In genomic region chr4:129032133-129032962, GRCm38 (mm10) we compare ENCODE assay signal across 10 mouse cellular contexts. TPM values are rescaled to one million over a fixed set of nuclear protein-coding genes. Genes with fewer than 3 reads are reported as not detected.
DNase-seq lines count a peak whose midpoint lies in the region; ATAC-seq lines count a peak whose summit lies in the region.
"Had no signal": no experiment of that assay in that cellular context is flagged by ENCODE, and none has a peak within 500 bp of the region (broad histone marks: within the 10 kb centered on the region; RNA-seq: fewer than 3 reads in every experiment).

No protein-coding gene starts in this region.

- H3K4me1 ChIP-seq in heart, embryonic 13.5 days, result peaks cover 37% of the 10 kb centered on the region
- peaks cover 30% of the 10 kb centered on the region for H3K4me1 ChIP-seq in intestine, embryonic 16.5 days (ENCODE audit: control insufficient read depth, insufficient read depth, low read length)
- no peaks in the 10 kb centered on the region for H3K4me1 ChIP-seq in midbrain, embryonic 11.5 days (ENCODE audit: control insufficient read depth, insufficient read depth, low read length)
- no peaks in the 10 kb centered on the region for H3K4me1 ChIP-seq in hindbrain, embryonic 11.5 days (replicated peaks; ENCODE audit: control insufficient read depth, insufficient read depth, low read length)

- no peak overlapping the region for H3K4me3 ChIP-seq in heart, embryonic 13.5 days
- H3K4me3 ChIP-seq in intestine, embryonic 16.5 days (ENCODE audit: low read length), result no peak overlapping the region
- no peak overlapping the region for H3K4me3 ChIP-seq in midbrain, embryonic 11.5 days (ENCODE audit: low read depth, low read length)
- no peak overlapping the region for H3K4me3 ChIP-seq in hindbrain, embryonic 11.5 days (ENCODE audit: low read depth, low read length)
- H3K4me3 ChIP-seq: erythroblast, embryonic 14.5 days; midbrain, embryonic 10.5 days had no signal

- DNase-seq in heart, adult 18-20 months, result no peak
- DNase-seq in spleen, adult 12 weeks (ENCODE audit: low spot score), result peak; percentile 22
- DNase-seq in cerebellum, adult 8-10 months, result no peak
- no peak for DNase-seq in midbrain, embryonic 11.5 days (ENCODE audit: low spot score, missing footprints)
- no peak for DNase-seq in hindbrain, embryonic 11.5 days (ENCODE audit: low spot score)

- H3K27ac ChIP-seq in heart, embryonic 13.5 days (replicated peaks), result peak overlapping the region; percentile 87
- peak overlapping the region; percentile 53 for H3K27ac ChIP-seq in intestine, embryonic 16.5 days (ENCODE audit: low read length)
- H3K27ac ChIP-seq in midbrain, embryonic 11.5 days (ENCODE audit: low read depth, low read length), result no peak overlapping the region
- no peak overlapping the region for H3K27ac ChIP-seq in hindbrain, embryonic 11.5 days (ENCODE audit: low read depth, low read length)
- H3K27ac ChIP-seq: midbrain, embryonic 10.5 days had no signal

- WGBS in heart, embryonic 13.5 days, result 68% methylated on average over 11 of the region's 11 CpGs
- 68% methylated on average over 11 of the region's 11 CpGs for WGBS in intestine, embryonic 16.5 days
- WGBS in midbrain, embryonic 11.5 days, result 77% methylated on average over 11 of the region's 11 CpGs
- WGBS in hindbrain, embryonic 11.5 days, result 79% methylated on average over 11 of the region's 11 CpGs

- no peaks in the 10 kb centered on the region for H3K27me3 ChIP-seq in heart, embryonic 13.5 days (replicated peaks)
- no peaks in the 10 kb centered on the region for H3K27me3 ChIP-seq in intestine, embryonic 16.5 days (replicated peaks; ENCODE audit: control insufficient read depth, insufficient read depth, low read length)
- no peaks in the 10 kb centered on the region for H3K27me3 ChIP-seq in midbrain, embryonic 11.5 days (ENCODE audit: control insufficient read depth, insufficient read depth, low read length)
- H3K27me3 ChIP-seq in hindbrain, embryonic 11.5 days (ENCODE audit: control insufficient read depth, insufficient read depth, low read length), result peaks cover 2% of the 10 kb centered on the region; the same call in 1 of the 2 replicates

- ATAC-seq in heart, embryonic 13.5 days (ENCODE audit: extremely low read depth, insufficient number of reproducible peaks, low FRiP score, low TSS enrichment), result no peak
- peak; percentile 65 for ATAC-seq in CD4-positive, CD25-positive, alpha-beta regulatory T cell, adult 4 months
- no peak for ATAC-seq in intestine, embryonic 16.5 days
- no peak for ATAC-seq in midbrain, embryonic 11.5 days (ENCODE audit: low FRiP score)
- no peak for ATAC-seq in hindbrain, embryonic 11.5 days (ENCODE audit: low FRiP score)

- H3K36me3 ChIP-seq in heart, embryonic 13.5 days, result no peaks in the 10 kb centered on the region
- no peaks in the 10 kb centered on the region for H3K36me3 ChIP-seq in intestine, embryonic 16.5 days (ENCODE audit: control insufficient read depth, insufficient read depth, low read length)
- no peaks in the 10 kb centered on the region for H3K36me3 ChIP-seq in midbrain, embryonic 11.5 days (ENCODE audit: control insufficient read depth, insufficient read depth, low read length)
- H3K36me3 ChIP-seq in hindbrain, embryonic 11.5 days (ENCODE audit: control insufficient read depth, insufficient read depth, low read length), result no peaks in the 10 kb centered on the region
- H3K36me3 ChIP-seq: midbrain, embryonic 10.5 days had no signal

- H3K9me3 ChIP-seq in heart, embryonic 13.5 days, result no peaks in the 10 kb centered on the region
- no peaks in the 10 kb centered on the region for H3K9me3 ChIP-seq in intestine, embryonic 16.5 days (ENCODE audit: control insufficient read depth, low read length)
- no peaks in the 10 kb centered on the region for H3K9me3 ChIP-seq in midbrain, embryonic 11.5 days (ENCODE audit: control insufficient read depth, low read length)
- H3K9me3 ChIP-seq in hindbrain, embryonic 11.5 days (ENCODE audit: control insufficient read depth, low read length), result no peaks in the 10 kb centered on the region
- H3K9me3 ChIP-seq: midbrain, embryonic 10.5 days had no signal

- H3K4me2 ChIP-seq in heart, embryonic 13.5 days, result peak overlapping the region; percentile 62; the same call in 1 of the 2 replicates
- H3K4me2 ChIP-seq in intestine, embryonic 16.5 days (ENCODE audit: low read depth, low read length), result peak overlapping the region; percentile 42; the same call in 1 of the 2 replicates
- H3K4me2 ChIP-seq in midbrain, embryonic 11.5 days, result no peak overlapping the region
- no peak overlapping the region for H3K4me2 ChIP-seq in hindbrain, embryonic 11.5 days (replicated peaks; ENCODE audit: low read depth, low read length)

- H3K9ac ChIP-seq in heart, embryonic 13.5 days, result peak overlapping the region; percentile 61; the same call in 1 of the 2 replicates
- H3K9ac ChIP-seq in intestine, embryonic 16.5 days (ENCODE audit: low read depth, low read length), result peak overlapping the region; percentile 37; the same call in 1 of the 2 replicates
- no peak overlapping the region for H3K9ac ChIP-seq in midbrain, embryonic 11.5 days (ENCODE audit: low read length)
- no peak overlapping the region for H3K9ac ChIP-seq in hindbrain, embryonic 11.5 days (ENCODE audit: low read depth, low read length)

RNA-seq across cellular contexts. Expression of gene Rnf19b, which starts 25.7 kb away (rescaled TPM):
- polyA plus RNA-seq in heart, embryonic 13.5 days (2015; fragmentation: Nextera tagmentation; extraction: Ambion mirVana), result 5.7 and 6.2 TPM in 2 replicates
- total RNA-seq in heart, adult 18-20 months (2021), result 10 to 100 TPM; 27.3 to 28.2 TPM
- 10 to 100 TPM; 10.2 to 17.1 TPM for polyA plus RNA-seq in CD4-positive, CD25-positive, alpha-beta regulatory T cell, adult 4 months (2017; shearing (Covaris generic))
- 5.6 and 7.0 TPM in 2 replicates for polyA plus RNA-seq in intestine, embryonic 16.5 days (2015; fragmentation: Nextera tagmentation; extraction: Ambion mirVana)
- polyA plus RNA-seq in midbrain, embryonic 11.5 days (2014; fragmentation: Nextera tagmentation; extraction: Ambion mirVana), result 8.7 and 9.3 TPM in 2 replicates
- polyA plus RNA-seq in hindbrain, embryonic 11.5 days (2014; fragmentation: Nextera tagmentation; extraction: Ambion mirVana), result 10.7 and 11.1 TPM in 2 replicates

RNA-seq across cellular contexts. Expression of gene Ak2, which starts 40.6 kb away (rescaled TPM):
- 147 and 167 TPM in 2 replicates for polyA plus RNA-seq in heart, embryonic 13.5 days (2015; fragmentation: Nextera tagmentation; extraction: Ambion mirVana)
- 10 to 100 TPM; 75.7 to 78.3 TPM for total RNA-seq in heart, adult 18-20 months (2021)
- polyA plus RNA-seq in CD4-positive, CD25-positive, alpha-beta regulatory T cell, adult 4 months (2017; shearing (Covaris generic)), result 100 to 1,000 TPM in 1 of 2 experiments, 10 to 100 TPM in 1; 74.6 to 113 TPM
- polyA plus RNA-seq in intestine, embryonic 16.5 days (2015; fragmentation: Nextera tagmentation; extraction: Ambion mirVana), result 343 and 356 TPM in 2 replicates
- 131 and 141 TPM in 2 replicates for polyA plus RNA-seq in midbrain, embryonic 11.5 days (2014; fragmentation: Nextera tagmentation; extraction: Ambion mirVana)
- 119 and 128 TPM in 2 replicates for polyA plus RNA-seq in hindbrain, embryonic 11.5 days (2014; fragmentation: Nextera tagmentation; extraction: Ambion mirVana)

Comparison
In these comparisons a context has a peak if more than half of its experiments do, and no peak if none do; other contexts are left out.
1. H3K27ac ChIP-seq: peak in heart, embryonic 13.5 days (single experiment) and intestine, embryonic 16.5 days (single experiment); none in midbrain, embryonic 11.5 days (single experiment) and hindbrain, embryonic 11.5 days (single experiment).
2. H3K4me2 ChIP-seq: peak in heart, embryonic 13.5 days (single experiment) and intestine, embryonic 16.5 days (single experiment); none in midbrain, embryonic 11.5 days (single experiment) and hindbrain, embryonic 11.5 days (single experiment).
3. H3K9ac ChIP-seq: peak in heart, embryonic 13.5 days (single experiment) and intestine, embryonic 16.5 days (single experiment); none in midbrain, embryonic 11.5 days (single experiment) and hindbrain, embryonic 11.5 days (single experiment).